Mouse (Mus musculus): ENCODE measurements around the gene Ripk1. TPM values are rescaled to one million over a fixed set of nuclear protein-coding genes. Genes with fewer than 3 reads are reported as not detected.

The Ripk1 gene
- polyA plus RNA-seq, 1 experiment = 10.0 TPM

DNA sequence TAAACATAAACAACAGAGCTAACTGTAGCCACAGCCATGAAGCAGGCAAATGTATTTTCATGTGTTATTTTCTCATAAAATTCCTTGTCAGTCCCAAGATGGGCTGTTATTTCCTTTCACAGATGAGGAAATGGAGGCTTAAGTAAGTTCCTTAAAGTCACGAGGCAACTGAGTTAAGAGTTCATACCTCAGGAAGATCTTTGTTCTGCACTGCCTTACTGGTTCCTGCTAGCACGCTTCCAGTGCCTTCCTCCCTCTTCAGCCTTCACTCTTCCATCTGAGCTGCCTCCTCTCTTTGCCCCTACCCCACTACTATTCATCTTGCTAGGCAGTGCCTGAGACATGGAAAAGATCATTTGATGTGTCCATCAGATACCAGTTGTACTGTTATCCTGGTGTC, 5.1 kb downstream of the Ripk1 start:
- H3K79me3 ChIP-seq (ENCODE audit: low read depth) = peaks cover 31% of the 10 kb centered on the region
- no peak overlapping the region for H3ac ChIP-seq (ENCODE audit: control insufficient read depth, insufficient read length, low read depth)
- TF ChIP-seq MAX (IDR thresholded peaks at IDR 0.05) = no peak
- no peak for TF ChIP-seq USF1 (IDR thresholded peaks at IDR 0.05; ENCODE audit: low read depth)
- TF ChIP-seq MYOG (IDR thresholded peaks at IDR 0.05; ENCODE audit: control insufficient read depth, extremely low read depth, insufficient read length) = no peak
- no peak for TF ChIP-seq CTCF (IDR thresholded peaks at IDR 0.05; ENCODE audit: control insufficient read depth, insufficient read depth, insufficient read length)
- no peak for TF ChIP-seq FOSL1 (IDR thresholded peaks at IDR 0.05; ENCODE audit: insufficient read depth, low read length, poor library complexity, severe bottlenecking)
- TF ChIP-seq MYOD1 (IDR thresholded peaks at IDR 0.05; ENCODE audit: control insufficient read depth, insufficient read length, low read depth) = no peak
- no peak for TF ChIP-seq CEBPB (IDR thresholded peaks at IDR 0.05; ENCODE audit: low read depth)
- peaks cover 60% of the 10 kb centered on the region for H3K79me2 ChIP-seq (ENCODE audit: control insufficient read depth, insufficient read depth)
- peaks cover 34% of the 10 kb centered on the region for H3K36me3 ChIP-seq (ENCODE audit: control insufficient read depth, insufficient read depth)
- H3K4me3 ChIP-seq (ENCODE audit: insufficient read depth, poor library complexity, severe bottlenecking) = no peak overlapping the region
- no peaks in the 10 kb centered on the region for H3K27me3 ChIP-seq (ENCODE audit: control insufficient read depth, insufficient read depth, insufficient read length)

DNA sequence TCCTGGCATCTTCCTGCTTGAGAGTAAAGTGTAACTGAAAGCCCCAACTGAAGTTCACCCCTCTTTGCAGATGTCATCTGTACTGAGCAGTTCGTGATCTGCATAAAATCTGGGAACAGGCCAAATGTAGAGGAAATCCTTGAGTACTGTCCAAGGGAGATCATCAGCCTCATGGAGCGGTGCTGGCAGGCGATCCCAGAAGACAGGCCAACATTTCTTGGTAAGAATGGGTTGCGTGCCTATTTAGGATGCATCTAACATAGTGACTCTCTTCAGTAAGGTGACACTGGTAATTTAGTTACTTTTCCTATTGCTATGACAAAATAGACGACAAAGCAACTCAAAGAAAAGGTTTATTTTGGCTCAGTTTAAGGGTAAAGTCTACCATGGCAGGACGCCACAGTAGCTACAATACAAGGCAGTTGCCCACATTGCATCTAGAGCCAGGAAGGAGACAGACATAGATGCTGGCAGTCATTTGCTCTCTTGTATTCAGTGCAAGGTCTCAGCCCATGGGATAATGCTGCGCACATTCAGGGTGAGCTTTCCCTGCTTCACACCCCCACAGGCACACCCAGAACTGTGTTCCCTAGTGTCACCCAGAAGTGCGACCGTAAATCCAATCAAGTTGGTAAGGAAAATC, 14.9 kb downstream of the Ripk1 start:
- H3K36me3 ChIP-seq (ENCODE audit: control insufficient read depth, insufficient read depth) = peaks cover 92% of the 10 kb centered on the region
- no peak for TF ChIP-seq MYOG (IDR thresholded peaks at IDR 0.05; ENCODE audit: control insufficient read depth, extremely low read depth, insufficient read length)
- TF ChIP-seq USF1 (IDR thresholded peaks at IDR 0.05; ENCODE audit: low read depth) = no peak
- TF ChIP-seq CTCF (IDR thresholded peaks at IDR 0.05; ENCODE audit: control insufficient read depth, insufficient read depth, insufficient read length) = no peak
- no peak overlapping the region for H3ac ChIP-seq (ENCODE audit: control insufficient read depth, insufficient read length, low read depth)
- no peak overlapping the region for H3K4me3 ChIP-seq (ENCODE audit: insufficient read depth, poor library complexity, severe bottlenecking)
- H3K79me2 ChIP-seq (ENCODE audit: control insufficient read depth, insufficient read depth) = no peaks in the 10 kb centered on the region
- no peaks in the 10 kb centered on the region for H3K79me3 ChIP-seq (ENCODE audit: low read depth)
- no peaks in the 10 kb centered on the region for H3K27me3 ChIP-seq (ENCODE audit: control insufficient read depth, insufficient read depth, insufficient read length)

DNA sequence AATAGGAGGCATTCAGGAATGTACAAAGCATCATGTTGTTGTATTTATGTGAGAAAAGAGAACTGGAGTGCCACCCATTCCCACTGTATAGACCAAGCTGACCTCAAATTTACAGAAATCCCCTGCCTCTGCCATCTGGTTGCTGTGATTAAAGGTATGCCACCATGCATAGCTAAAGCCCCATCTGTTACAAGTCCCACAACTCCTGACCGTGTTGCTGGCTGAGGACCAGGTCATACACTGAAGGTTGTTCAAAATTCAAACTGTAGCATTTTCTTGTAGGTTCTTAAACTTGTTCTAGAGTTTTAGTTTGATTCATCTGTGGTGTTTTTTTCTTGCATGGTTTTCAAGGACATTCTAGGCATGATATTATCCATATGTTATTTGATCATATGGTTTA, 16.4 kb downstream of the Ripk1 start:
- H3K27me3 ChIP-seq (ENCODE audit: control insufficient read depth, insufficient read depth, insufficient read length) = no peaks in the 10 kb centered on the region
- no peak overlapping the region for H3ac ChIP-seq (ENCODE audit: control insufficient read depth, insufficient read length, low read depth)
- H3K4me3 ChIP-seq (ENCODE audit: insufficient read depth, poor library complexity, severe bottlenecking) = no peak overlapping the region
- no peaks in the 10 kb centered on the region for H3K79me2 ChIP-seq (ENCODE audit: control insufficient read depth, insufficient read depth)
- TF ChIP-seq MYOG (IDR thresholded peaks at IDR 0.05; ENCODE audit: control insufficient read depth, extremely low read depth, insufficient read length) = no peak
- TF ChIP-seq CEBPB (IDR thresholded peaks at IDR 0.05; ENCODE audit: low read depth) = no peak
- TF ChIP-seq FOSL1 (IDR thresholded peaks at IDR 0.05; ENCODE audit: insufficient read depth, low read length, poor library complexity, severe bottlenecking) = no peak
- no peak for TF ChIP-seq USF1 (IDR thresholded peaks at IDR 0.05; ENCODE audit: low read depth)
- no peak for TF ChIP-seq MYOD1 (IDR thresholded peaks at IDR 0.05; ENCODE audit: control insufficient read depth, insufficient read length, low read depth)
- TF ChIP-seq CTCF (IDR thresholded peaks at IDR 0.05; ENCODE audit: control insufficient read depth, insufficient read depth, insufficient read length) = no peak
- no peak for TF ChIP-seq MAX (IDR thresholded peaks at IDR 0.05)
- H3K79me3 ChIP-seq (ENCODE audit: low read depth) = no peaks in the 10 kb centered on the region
- H3K36me3 ChIP-seq (ENCODE audit: control insufficient read depth, insufficient read depth) = peaks cover 91% of the 10 kb centered on the region

DNA sequence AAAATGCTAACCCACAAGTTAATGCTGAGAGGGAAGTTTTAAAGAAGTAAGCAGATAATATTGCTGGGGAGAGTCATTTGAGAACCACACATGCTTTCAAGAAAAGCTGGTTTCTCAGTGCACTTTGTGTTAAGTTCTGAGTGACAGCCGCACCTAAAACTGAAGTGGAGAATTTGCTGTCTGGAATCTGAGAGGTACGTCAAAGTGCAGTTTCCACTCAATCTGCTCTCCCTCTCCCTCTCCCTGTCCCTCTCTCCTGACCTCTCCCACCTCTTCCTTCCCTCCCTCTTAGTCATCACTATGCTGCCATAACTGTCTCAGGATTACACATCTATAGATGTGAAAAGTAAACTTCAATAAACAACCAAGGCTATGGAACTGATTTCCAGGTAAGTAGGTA, 19.8 kb downstream of the Ripk1 start:
- H3K36me3 ChIP-seq (ENCODE audit: control insufficient read depth, insufficient read depth) = peaks cover 71% of the 10 kb centered on the region
- H3K79me3 ChIP-seq (ENCODE audit: low read depth) = no peaks in the 10 kb centered on the region
- H3K79me2 ChIP-seq (ENCODE audit: control insufficient read depth, insufficient read depth) = no peaks in the 10 kb centered on the region
- TF ChIP-seq CEBPB (IDR thresholded peaks at IDR 0.05; ENCODE audit: low read depth) = no peak
- no peak for TF ChIP-seq MAX (IDR thresholded peaks at IDR 0.05)
- no peak for TF ChIP-seq MYOD1 (IDR thresholded peaks at IDR 0.05; ENCODE audit: control insufficient read depth, insufficient read length, low read depth)
- no peak for TF ChIP-seq MYOG (IDR thresholded peaks at IDR 0.05; ENCODE audit: control insufficient read depth, extremely low read depth, insufficient read length)
- no peak for TF ChIP-seq FOSL1 (IDR thresholded peaks at IDR 0.05; ENCODE audit: insufficient read depth, low read length, poor library complexity, severe bottlenecking)
- no peak for TF ChIP-seq CTCF (IDR thresholded peaks at IDR 0.05; ENCODE audit: control insufficient read depth, insufficient read depth, insufficient read length)
- no peak for TF ChIP-seq USF1 (IDR thresholded peaks at IDR 0.05; ENCODE audit: low read depth)
- no peak overlapping the region for H3K4me3 ChIP-seq (ENCODE audit: insufficient read depth, poor library complexity, severe bottlenecking)
- H3K27me3 ChIP-seq (ENCODE audit: control insufficient read depth, insufficient read depth, insufficient read length) = no peaks in the 10 kb centered on the region
- no peak overlapping the region for H3ac ChIP-seq (ENCODE audit: control insufficient read depth, insufficient read length, low read depth)

DNA sequence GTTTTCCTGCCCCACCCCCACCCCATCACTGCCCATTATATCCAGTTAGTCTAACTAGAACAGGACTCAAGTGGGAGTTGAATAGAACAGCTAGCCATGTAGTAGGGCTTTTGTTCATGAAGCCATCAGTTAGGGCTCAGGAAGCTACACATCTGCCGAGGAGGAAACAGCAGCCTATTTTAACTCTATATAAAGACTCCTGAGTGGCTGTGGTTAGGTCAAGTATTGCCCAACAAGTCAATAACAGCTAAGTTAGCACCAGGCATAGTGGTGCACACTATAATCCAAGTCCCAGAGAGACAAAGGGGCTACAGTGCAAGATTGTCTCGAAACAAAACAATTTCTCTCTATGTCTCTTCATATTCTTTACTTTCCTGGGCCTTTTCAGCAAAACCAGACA, 29.9 kb downstream of the Ripk1 start:
- no peak for TF ChIP-seq USF1 (IDR thresholded peaks at IDR 0.05; ENCODE audit: low read depth)
- TF ChIP-seq MYOD1 (IDR thresholded peaks at IDR 0.05; ENCODE audit: control insufficient read depth, insufficient read length, low read depth) = no peak
- no peak for TF ChIP-seq MAX (IDR thresholded peaks at IDR 0.05)
- TF ChIP-seq CTCF (IDR thresholded peaks at IDR 0.05; ENCODE audit: control insufficient read depth, insufficient read depth, insufficient read length) = no peak
- TF ChIP-seq MYOG (IDR thresholded peaks at IDR 0.05; ENCODE audit: control insufficient read depth, extremely low read depth, insufficient read length) = no peak
- no peak for TF ChIP-seq FOSL1 (IDR thresholded peaks at IDR 0.05; ENCODE audit: insufficient read depth, low read length, poor library complexity, severe bottlenecking)
- TF ChIP-seq CEBPB (IDR thresholded peaks at IDR 0.05; ENCODE audit: low read depth) = no peak
- Histone ChIP-seq H3ac (ENCODE audit: control insufficient read depth, insufficient read length, low read depth) (no peak overlapping the region), H3K79me3 (ENCODE audit: low read depth) (peaks cover 1% of the 10 kb centered on the region), H3K36me3 (ENCODE audit: control insufficient read depth, insufficient read depth) (peaks cover 71% of the 10 kb centered on the region), H3K27me3 (ENCODE audit: control insufficient read depth, insufficient read depth, insufficient read length) (no peaks in the 10 kb centered on the region), H3K4me3 (ENCODE audit: insufficient read depth, poor library complexity, severe bottlenecking) (no peak overlapping the region), H3K79me2 (ENCODE audit: control insufficient read depth, insufficient read depth) (no peaks in the 10 kb centered on the region)

DNA sequence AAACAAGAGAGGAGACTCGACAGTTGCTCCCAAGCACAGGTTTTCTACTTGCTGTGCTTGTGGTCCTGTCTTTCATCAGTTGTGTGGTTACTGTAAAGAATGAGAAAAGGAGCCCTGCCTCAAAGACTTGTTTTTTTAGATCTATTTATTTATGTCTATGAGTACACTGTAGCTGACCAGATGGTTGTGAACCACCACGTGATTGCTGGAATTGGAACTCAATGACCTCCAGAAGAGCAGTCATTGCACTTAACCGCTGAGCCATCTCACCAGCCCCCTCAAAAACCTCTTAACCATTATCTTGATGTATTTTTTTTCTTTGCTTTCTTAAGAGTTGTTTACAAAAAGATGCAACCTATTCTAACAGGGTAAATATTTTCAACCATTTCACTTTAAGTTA, 33.3 kb downstream of the Ripk1 start:
- H3K4me3 ChIP-seq (ENCODE audit: insufficient read depth, poor library complexity, severe bottlenecking) = no peak overlapping the region
- TF ChIP-seq USF1 (IDR thresholded peaks at IDR 0.05; ENCODE audit: low read depth) (no peak), MYOD1 (IDR thresholded peaks at IDR 0.05; ENCODE audit: control insufficient read depth, insufficient read length, low read depth) (no peak), CTCF (IDR thresholded peaks at IDR 0.05; ENCODE audit: control insufficient read depth, insufficient read depth, insufficient read length) (no peak), MAX (IDR thresholded peaks at IDR 0.05) (no peak), FOSL1 (IDR thresholded peaks at IDR 0.05; ENCODE audit: insufficient read depth, low read length, poor library complexity, severe bottlenecking) (no peak), CEBPB (IDR thresholded peaks at IDR 0.05; ENCODE audit: low read depth) (no peak), MYOG (IDR thresholded peaks at IDR 0.05; ENCODE audit: control insufficient read depth, extremely low read depth, insufficient read length) (no peak)
- H3K36me3 ChIP-seq (ENCODE audit: control insufficient read depth, insufficient read depth) = peaks cover 37% of the 10 kb centered on the region
- H3K27me3 ChIP-seq (ENCODE audit: control insufficient read depth, insufficient read depth, insufficient read length) = no peaks in the 10 kb centered on the region
- no peaks in the 10 kb centered on the region for H3K79me3 ChIP-seq (ENCODE audit: low read depth)
- H3ac ChIP-seq (ENCODE audit: control insufficient read depth, insufficient read length, low read depth) = no peak overlapping the region
- peaks cover 9% of the 10 kb centered on the region for H3K79me2 ChIP-seq (ENCODE audit: control insufficient read depth, insufficient read depth)

All from C2C12 (cell line).